Mouse (Mus musculus) adipocyte (in vitro differentiated cells): Measurements from ENCODE around the gene Cacna1a.
"Not testable (repeated sequence)": the region's sequence is repeated elsewhere in the genome, so short reads cannot be mapped to it uniquely, and the experiment has no call there.

ENCODE experiments used
- DNase-seq: peaks from one replicate; pipeline ENCODE4 v3.0.0-alpha.2; 2016; ENCODE audit warnings: low spot score

The Cacna1a gene

DNA sequence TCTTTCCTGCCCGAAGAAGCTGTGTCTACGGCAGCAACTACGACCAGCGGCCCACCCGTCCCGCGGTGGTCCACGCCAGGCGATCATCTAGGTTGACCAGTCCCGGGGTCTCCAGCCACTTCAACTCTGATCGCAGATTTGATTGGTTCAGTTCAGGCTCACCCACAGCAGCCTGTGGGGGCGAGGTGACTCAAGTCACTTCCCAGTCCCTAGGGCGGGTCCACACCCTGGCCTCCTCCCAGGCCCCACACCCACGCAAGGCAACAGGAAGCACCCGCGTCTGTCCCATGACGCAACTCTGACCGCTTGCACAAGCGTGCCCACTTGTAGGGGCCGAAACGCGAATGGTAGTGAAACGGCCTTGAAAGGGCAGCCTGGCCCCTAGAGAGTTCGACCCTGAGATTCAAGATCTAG, 273.2 kb downstream of the Cacna1a start:
- DNase-seq: peak; percentile 96

DNA sequence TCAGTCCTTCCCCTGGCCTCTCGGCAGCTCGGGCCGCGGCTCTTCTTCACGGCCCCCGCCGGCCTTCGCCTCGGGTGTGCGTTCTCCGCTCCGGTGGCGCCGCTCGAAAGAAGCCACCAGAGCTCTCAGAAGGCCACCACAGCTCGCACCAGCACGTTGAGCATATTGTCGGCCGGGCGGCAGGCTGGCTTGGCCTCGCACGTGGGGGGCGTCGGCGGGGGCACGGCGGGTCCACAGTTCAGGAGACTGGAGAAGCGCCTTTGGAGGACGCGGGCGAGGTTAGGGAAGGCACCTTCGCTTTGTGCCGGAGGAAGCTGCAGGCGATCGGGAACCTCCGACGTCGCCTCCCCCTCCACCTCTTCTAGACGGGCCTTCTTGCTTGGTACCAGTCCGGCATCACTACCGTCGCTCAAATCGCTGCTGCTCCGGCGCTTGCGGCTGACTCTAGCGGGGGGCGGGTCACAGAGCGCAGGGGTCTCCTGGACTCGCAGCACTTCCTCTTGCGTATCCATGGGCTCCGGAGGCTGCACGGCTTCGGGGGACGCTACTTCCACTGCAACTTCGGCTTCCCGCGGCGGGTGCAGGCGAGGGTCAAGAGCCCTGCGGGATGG, 273.8 kb downstream of the Cacna1a start:
- DNase-seq: peak; percentile 62

DNA sequence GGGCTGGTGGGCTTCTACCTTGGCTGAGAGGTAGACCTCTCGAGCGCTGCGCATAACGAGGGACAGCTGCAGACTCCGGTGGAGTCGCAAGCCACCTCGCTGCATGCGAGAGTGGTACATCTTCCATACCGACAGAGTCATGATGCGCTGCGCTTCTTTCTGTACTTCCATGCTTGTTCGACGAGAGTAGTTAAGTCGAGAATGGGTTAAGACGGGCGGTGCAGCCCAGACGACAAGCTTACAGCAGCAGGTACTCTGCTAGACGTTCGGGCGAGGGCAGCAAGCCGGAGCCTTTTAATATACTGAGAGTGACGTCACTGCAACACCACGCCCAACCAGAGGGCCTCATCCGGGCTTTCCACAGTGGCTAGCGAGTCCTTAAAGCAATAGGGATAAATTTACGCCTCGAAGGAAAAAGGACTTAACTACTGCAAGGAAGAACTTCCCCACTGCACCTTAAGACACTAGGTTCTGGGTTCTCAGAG, 274.4 kb downstream of the Cacna1a start, which contains the start of gene Ier2:
TSS of gene Ier2 (minus strand) at position 272 of the 485 bp plus-strand sequence.
- DNase-seq: peak; percentile 100

DNA sequence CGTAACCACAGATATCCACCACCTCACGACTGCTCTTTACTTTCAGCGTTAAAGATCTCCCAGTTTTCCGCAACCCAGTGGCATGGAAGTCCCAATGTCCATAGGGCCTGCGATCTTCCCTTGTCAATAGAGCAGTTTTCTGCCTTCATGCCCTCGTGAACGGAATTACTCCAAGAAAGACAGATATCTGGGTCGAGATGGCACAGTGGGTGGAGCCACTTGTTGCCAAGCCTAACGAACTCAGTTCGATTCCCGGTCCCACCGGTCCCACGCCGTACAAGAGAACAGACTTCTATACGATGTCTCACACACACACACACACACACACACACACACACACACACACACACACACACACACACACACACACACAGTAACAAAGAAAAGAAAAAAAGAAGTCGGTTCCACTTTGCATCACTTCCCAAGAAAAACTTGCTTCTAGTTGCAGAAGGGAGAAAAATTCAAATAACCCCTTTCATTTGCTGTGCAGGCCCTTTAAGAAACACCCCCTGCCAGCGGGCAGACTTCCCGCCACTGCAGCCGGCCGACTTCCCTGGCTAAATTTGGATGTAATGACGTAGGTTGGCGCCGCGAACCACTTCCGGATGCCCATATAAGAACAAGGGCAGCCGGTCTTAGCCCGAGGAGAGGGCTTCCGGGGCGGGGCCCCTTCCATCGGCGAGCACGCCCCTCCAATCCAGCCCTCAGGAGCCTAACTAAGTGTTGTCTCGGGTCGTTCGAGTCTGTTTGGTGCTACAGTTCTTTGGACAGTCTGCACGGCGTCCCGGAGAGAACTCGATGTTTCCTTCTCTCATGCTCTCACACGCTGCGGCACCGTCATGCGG, 275.5 kb downstream of the Cacna1a start:
- DNase-seq: peak; percentile 100

DNA sequence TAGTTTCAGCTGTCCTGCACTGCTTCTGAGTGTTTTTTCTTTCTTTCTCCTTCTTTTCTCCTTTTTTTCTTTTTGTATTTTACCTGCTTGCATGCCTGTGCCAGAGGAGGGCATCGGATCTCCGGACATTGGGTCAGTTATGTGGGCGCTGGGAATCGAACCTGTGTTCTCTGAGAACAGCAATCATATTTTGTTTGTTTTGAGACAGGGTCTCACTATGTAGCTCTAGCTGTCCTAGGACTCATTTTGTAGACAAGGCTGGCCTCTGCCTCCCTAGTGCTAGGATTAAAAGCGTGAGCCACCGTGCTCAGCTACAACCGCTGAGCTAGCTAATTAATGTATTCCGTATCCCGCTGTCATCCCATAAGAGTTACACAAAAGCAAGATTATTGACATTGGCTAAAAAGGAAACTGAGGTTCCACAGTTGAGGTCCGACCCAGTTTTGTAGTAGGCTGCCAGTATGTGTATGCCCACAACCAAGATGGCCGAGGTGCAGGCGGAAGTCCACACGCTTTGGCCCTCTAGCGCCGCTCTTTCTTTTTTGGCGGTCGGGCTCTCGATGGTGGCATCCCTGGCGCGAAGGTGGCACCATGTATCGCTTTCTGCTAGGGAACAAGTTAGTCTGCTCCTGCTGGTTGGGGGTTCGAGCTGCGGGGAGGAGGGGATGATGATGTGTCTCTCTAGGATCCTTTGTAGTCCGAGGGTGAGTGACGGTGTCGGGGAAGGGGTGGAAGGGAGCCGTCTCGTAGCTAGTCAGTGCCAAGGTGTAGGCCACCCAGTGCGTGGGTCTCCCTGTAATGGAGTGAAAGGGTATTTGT, 276.5 kb downstream of the Cacna1a start:
- peak; percentile 95 for DNase-seq

DNA sequence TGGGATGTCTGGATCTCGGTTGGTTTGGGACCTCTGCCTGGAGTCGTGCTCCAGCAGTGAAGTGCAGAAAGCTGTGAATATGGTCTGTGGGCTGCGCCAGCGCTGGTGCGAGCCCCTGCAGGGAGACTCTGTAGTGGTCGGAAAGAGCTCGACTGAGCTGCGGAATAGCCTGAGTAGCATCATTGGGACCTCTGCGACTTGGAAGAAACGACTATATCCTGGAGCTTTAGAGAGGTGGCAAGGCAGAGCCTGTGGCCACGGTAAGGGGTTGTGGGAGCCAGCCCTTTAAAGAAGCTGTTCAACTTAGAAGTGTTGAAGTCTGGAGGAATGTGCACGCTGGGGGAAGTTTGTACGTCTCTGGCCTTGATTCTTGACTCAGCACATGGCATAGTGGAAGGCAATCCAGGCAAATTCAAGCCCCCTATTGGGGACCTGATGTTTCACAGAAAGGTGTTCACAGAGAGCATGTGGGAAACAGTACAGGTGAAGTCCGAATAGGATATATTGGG, 277.2 kb downstream of the Cacna1a start:
- no peak for DNase-seq

DNA sequence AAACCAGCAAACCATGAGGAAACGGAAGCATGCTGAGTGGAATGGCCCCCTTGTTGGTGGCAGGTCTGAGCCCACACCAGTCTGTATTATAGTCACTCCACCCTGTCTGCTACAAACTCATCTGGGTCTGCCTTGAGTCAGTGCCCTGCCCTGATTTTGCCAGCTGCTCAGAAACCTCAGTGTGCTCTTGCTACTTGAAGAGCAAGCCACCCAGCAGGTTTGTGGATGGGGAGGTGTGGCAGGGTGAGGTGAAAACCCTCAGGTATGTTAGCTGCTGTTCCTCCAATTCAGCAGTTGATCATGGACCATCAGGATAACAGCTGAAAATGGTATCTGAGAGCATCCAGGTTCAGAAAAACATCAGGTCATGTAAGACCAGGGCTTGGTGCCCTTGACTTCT, 279.8 kb downstream of the Cacna1a start:
- no peak for DNase-seq

DNA sequence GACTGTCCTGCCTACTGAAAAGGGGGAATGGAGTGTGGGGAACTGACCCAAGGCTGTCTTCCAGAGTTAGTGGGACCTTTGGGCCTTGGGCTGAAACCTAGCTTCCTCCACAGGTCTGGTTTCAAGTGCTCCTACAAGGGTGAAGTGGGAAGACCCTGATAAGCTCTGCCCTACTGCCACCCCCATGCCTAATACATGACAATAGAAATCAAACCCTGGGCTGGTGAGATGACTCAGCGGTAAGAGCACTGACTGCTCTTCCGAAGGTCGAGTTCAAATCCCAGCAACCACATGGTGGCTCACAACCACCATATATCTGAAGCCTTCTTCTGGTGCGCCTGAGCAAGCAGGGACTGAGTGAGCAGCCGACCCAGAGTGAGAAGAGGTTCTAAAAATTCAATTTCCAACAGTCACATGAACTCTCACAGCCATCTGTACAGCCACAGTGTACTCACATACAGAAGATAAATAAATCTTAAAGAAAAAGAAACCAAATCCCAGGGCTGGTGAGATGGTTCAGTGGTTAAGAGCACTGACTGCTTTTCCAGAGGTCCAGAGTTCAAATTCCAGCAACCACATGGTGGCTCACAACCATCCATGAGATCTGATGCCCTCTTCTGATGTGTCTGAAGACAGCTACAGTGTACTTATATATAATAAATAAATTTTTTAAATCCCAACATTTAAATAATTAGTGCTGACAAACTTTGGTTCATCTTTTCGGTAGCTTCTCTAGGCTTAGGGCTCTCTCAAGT, 280.7 kb downstream of the Cacna1a start:
- no peak for DNase-seq

DNA sequence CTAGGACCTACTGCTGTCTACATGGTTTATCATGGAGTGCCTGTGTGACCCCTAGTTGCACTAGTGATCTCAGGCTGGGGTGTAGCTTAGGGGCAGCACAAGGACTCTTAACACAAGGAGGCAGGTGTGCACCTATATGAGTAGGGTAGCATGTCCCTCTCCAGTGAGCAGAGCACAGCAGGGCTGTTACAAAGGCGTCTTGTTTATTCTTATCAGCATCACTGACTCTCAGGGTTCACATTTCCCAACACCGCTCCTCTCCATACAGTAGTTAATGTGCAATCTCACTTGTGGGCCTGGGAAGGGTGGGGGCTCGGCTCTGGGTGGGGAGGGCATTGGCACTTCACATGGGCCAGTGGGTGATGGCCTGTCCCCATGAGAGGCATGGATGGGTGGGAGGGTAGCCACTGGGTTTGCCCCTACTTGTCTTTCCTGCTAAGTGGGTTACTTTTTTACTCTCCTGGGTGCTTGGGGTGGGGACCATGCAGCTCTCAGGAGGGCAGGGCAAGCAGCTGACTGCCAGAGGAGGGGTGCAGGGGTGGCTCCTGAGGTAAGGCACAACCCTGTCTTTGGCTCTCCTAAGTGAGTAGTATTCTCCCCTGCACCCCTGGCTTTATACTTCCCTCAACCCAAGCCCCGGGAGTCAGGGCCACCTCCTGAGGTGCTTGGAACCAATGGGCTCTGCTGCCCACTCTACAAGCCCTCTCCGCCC, 282.2 kb downstream of the Cacna1a start:
- not testable (repeated sequence) for DNase-seq

DNA sequence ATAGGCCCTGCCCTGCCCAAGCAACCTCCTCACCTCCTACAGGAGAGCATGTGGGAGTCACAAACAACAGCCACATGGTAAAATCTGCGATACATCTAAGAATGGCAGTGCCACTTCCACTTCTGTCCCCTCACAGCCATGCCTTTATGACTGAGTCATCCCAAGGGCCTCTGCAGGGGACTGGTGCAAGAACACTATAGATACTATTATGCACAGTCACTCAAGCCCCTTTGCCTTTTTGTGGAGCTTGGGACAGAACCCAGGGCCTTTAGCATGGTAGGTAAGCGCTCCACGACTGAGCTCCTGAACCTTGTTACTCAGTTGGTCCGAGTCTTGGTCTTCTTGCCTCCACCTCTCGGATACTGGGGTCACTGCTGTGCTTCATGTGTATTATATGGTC, 289.1 kb downstream of the Cacna1a start:
- DNase-seq: no peak

DNA sequence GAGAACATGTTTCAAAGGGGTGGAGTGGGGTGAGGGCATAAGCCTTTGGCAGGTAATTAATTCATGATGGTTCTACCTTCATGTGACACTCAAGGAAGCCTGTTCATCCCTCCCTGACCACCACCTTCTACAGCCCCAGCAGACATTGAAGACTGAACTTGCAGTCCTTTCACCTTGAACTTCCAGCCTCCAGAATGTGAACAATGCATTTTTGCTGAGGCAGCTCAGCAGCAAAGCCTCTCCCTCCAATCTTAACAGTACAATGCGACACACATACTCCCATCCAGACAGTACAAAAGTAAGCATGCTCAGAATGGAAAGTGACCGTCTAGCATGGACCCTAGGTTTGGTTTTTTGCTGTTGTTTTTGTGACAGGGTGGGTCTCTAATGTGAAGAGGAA, 293.2 kb downstream of the Cacna1a start:
- DNase-seq: no peak

DNA sequence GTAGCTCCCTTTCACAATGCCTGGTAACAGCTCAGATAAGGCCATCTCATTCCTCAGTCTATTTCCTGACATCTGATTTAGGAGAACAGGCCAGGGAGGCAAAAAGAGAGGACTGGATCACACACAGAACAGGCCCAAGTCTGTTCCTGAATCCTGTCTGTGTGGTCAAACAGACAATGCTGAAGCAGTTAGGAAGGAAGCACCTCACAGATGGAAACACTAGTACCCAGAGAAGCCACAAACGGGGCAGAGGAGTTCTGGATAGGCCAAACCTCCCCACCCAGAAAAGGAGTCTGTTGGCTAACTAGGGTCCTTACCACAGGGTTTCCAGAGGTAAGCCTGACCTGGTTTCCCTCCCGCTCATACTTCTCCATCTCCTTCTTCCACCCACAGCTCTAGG, 294.0 kb downstream of the Cacna1a start:
- DNase-seq: no peak

DNA sequence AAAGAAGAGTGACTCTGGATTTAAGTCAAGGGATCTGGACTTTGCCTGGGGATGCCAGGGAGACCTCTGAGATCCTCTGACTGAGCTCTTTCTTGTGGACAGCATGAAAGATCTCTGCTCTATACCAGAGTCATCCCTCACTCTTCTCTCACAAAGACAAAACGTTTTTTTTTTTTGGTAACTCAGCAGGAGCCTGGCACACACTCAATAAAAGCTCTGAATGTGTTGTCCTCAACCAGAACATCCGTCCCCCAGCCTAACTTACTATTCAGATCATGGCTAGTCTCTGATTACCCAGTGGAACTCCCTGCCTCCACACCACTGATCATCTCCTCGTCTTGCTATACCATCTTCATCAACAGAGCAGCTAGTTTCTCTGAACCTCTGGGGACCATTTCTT, 296.3 kb downstream of the Cacna1a start:
- DNase-seq: no peak

DNA sequence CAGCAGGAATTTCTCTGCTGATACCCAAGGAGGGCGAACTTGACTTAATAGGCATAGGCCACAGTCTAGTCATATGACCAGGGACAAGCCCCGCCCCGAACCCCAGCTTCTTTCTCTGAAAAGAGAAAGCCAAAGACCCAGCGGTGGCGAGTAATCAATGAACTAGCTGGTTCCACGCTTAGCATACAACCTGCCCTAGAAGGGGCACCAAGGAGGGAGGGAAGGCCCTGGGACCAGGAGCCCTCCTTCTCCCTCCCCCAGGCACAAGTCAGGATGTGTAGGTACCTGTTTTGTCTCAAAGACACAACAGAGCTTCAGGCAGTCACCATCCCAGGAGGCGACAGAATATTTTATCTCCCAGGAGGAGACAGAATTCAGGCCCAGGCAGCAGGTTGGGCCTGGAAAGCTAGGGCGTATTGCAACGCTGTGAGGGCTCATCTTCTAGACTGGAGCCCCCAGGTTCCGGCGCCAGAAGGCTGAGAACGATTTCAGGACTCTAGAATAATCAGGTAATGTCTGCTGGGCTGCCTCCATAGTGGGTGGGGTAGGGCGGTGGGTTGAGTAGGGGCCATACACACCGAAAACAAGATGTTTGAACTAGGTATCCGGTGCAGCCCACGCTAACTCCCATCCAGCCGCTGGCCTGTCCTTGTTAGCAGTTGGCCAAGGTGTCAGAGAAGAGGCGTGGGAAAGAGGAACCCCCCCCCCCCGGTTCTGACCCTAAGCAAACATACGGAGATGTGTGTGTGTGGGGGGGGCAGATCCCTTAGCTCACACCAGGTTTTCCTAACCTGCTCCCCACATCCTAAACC, 298.2 kb downstream of the Cacna1a start, which contains the start of gene Trmt1:
TSS of gene Trmt1 (plus strand) at position 117 of the 812 bp plus-strand sequence.
- DNase-seq: no peak

DNA sequence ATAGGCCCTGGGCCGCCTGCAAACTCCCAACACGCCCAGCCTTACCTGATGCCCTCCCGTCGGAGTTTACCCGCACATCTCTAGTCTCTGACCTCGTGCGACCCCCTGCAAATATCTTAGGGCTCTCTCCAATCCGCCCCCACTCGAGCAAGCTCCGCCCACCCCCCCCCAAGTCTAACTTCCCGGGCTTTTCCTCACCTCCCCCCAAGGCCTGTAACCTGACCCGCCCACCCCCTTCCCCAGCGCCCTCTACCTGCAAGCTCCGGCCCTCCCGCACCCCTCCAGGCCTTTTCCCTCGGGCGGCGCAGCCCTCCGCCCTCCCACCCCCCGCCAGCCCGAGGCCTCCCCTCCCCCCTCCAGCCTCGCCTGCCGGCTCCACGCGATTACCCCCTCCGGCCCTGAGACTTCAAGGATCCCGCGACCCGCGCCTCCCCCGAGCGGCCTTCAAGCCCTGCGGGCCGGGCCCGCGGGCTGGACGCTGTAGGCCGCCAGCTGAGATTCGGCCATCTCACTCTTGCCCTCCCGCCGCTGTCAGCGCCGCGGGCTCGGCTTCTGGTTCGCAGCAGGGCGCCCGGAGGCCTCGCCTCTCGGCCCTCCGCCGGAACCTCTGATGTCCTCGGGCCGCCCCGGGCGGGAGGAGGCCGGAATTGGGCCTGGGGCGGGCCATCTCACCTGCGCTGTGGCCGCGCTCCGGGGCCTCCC, 298.9 kb downstream of the Cacna1a start:
- DNase-seq: no peak

DNA sequence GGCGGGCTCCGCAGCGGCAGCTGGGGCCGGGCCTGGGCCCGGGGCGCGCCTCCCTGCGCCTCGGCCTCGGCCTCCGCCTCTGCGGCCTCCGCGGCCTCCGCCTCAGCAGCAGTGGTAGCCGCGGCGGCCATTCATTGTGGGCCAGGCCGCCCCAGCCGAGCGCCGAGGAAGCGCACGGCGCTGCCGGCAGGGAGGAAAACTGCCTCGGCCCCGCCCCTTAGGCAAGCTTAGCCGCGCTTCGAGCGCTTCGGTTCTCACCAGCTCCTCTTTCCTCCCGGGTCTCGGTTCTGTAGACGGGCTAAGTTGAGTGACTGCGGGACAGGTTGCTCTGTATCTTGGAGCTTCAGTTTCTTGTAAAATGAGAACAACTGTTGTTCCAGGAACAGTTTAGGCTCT, 299.5 kb downstream of the Cacna1a start, which contains the start of gene Nacc1:
TSS of gene Nacc1 (minus strand) at position 158 of the 396 bp plus-strand sequence.
- DNase-seq: peak; percentile 91

DNA sequence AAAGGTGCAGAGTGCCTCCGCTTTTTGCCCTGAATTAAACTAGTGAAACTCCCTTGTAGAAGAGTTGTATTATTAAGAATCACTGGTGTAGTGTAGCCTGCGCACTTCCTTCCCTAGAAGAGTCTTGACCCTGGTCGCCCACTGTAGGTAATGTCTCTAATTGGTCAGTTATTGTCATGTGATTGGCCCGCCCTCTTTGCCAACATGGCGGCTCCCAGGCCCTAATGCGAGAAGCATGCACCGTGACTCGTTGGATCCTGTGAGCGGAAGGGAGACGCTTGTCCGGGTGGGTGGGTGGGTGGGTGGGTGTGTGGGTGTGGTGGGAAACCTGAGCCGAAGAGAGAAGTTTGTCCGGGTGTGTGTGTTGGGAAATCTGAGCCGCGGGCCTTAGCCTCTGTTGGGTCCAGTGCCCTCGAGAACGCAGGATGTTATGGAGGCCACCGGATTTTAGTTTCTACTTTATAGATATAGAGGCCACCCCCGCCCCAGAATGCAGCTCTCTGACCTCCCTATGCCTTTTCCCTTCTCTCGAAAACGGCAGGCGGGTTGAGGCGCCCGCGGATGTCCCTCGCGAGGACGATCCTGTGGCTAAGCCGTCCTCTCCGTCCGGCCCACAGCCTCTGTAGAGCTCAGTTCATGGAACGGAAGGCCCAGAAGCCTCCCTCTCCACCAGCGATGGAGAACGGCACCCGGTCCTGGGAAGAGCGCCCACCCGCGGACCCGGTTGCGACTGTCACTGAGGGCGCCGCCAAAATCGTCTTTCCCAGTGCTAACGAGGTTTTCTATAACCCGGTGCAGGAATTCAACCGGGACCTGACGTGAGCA, 301.1 kb downstream of the Cacna1a start:
- peak; percentile 98 for DNase-seq
